Mouse (Mus musculus) erythroblast, embryonic 14.5 days (primary cell): Measurements from ENCODE around the gene Yes1.
"Not testable (repeated sequence)": the region's sequence is repeated elsewhere in the genome, so short reads cannot be mapped to it uniquely, and the experiment has no call there.

ENCODE experiments used
- GATA1 ChIP-seq: IDR thresholded peaks from 2 replicates; pipeline ENCODE4 v1.6.1; 2012; ENCODE audit warnings: low read length, inconsistent platforms, mixed read lengths
- TAL1 ChIP-seq: IDR thresholded peaks from 3 replicates; pipeline ENCODE4 v1.6.1; 2012; ENCODE audit warnings: low read length, inconsistent platforms, mixed read lengths

GRCm38 (mm10) chr5:32725397-32725796 lies 114.4 kb downstream of the Yes1 start:
- TF ChIP-seq GATA1, TAL1: not testable (repeated sequence)
